Mouse (Mus musculus) embryonic facial prominence, embryonic 11.5 days (tissue): ENCODE data around the gene Wipf2. TPM values are rescaled to one million over a fixed set of nuclear protein-coding genes. Genes with fewer than 3 reads are reported as not detected.

ENCODE experiments used
- ATAC-seq: fragments of 200-750 bp; cut with Nextera tagmentation; replicated peaks from 2 replicates; pipeline ENCODE4 v1.8.0; 2017; ENCODE audit warnings: low read depth; ENCODE audit not compliant: insufficient number of reproducible peaks, low FRiP score, low TSS enrichment
- DNase-seq: peaks from one replicate; pipeline ENCODE4 v3.0.0-alpha.2; 2015; ENCODE audit warnings: low spot score
- H3K27ac ChIP-seq: fragments of 300-500 bp; sonication (generic); replicated peaks from 2 replicates; pipeline ENCODE4 v1.5.1; 2014; ENCODE audit warnings: mild to moderate bottlenecking, low read depth, low read length, control low read depth
- H3K27me3 ChIP-seq: fragments of 300-500 bp; sonication (generic); 2 replicates; pipeline ENCODE4 v1.6.1; 2014; ENCODE audit warnings: mild to moderate bottlenecking, low read length, moderate library complexity, mixed read lengths; ENCODE audit not compliant: control insufficient read depth, insufficient read depth
- H3K36me3 ChIP-seq: fragments of 300-500 bp; sonication (generic); replicated peaks from 2 replicates; pipeline ENCODE4 v1.6.1; 2014; ENCODE audit warnings: low read depth, mild to moderate bottlenecking, low read length, moderate library complexity, mixed read lengths; ENCODE audit not compliant: control insufficient read depth, insufficient read depth
- H3K4me1 ChIP-seq: fragments of 300-500 bp; sonication (generic); 2 replicates; pipeline ENCODE4 v1.6.1; 2014; ENCODE audit warnings: low read length, mixed read lengths; ENCODE audit not compliant: control insufficient read depth, insufficient read depth
- H3K4me2 ChIP-seq: fragments of 300-500 bp; sonication (generic); 2 replicates; pipeline ENCODE4 v1.6.1; 2014; ENCODE audit warnings: low read depth, mild to moderate bottlenecking, control low read depth, low read length, moderate library complexity
- H3K4me3 ChIP-seq: fragments of 300-500 bp; sonication (generic); 2 replicates; pipeline ENCODE4 v1.5.1; 2014; ENCODE audit warnings: low read depth, low read length, control low read depth
- H3K9ac ChIP-seq: fragments of 300-500 bp; sonication (generic); replicated peaks from 2 replicates; pipeline ENCODE4 v1.6.1; 2014; ENCODE audit warnings: mild to moderate bottlenecking, control low read depth, low read length
- H3K9me3 ChIP-seq: fragments of 300-500 bp; sonication (generic); replicated peaks from 2 replicates; pipeline ENCODE4 v1.6.1; 2016; ENCODE audit warnings: mild to moderate bottlenecking, low read length, inconsistent platforms, mixed read lengths; ENCODE audit not compliant: control insufficient read depth
- WGBS: fragments of 180-500 bp; shearing (Covaris S2); extraction: QIAGEN DNeasy Blood & Tissue Kit; methylation state at CpG from one replicate; pipeline ENCODE4 v1.1.7; 2014; 5-methylcytosine and 5-hydroxymethylcytosine counted together
- polyA plus RNA-seq: library from polyadenylated mRNA; unstranded; fragments of >200 nt; fragmentation: Nextera tagmentation; extraction: Ambion mirVana; gene quantifications from 2 replicates; pipeline ENCODE4 v1.2.1, GENCODE M21; 2014

Gene Wipf2
- polyA plus RNA-seq, 1 experiment from 2014 or later = 4.6 TPM

DNA sequence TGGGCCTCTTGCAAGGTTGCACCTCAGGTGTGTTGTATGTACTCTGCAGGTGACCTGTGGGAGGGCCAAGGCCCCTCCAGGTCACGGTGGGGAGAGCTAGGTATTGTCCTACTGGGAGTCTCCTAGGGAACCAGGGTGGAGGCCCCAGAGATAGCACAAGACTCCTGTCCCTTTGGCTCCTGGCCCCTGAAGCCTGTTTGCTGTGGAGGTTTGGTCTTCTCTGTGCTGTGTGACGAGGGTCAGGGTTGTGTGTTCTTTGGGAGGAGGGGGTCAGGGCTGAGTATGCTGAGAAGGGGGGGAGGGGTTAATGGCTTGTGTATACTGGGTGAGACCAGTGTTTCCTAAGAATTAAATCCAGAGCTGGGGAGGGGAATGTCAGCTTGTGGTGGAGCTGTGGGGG, 89.9 kb downstream of the Wipf2 start:
- no peak for ATAC-seq
- H3K9ac ChIP-seq = no peak overlapping the region
- 6% methylated on average over 2 of the region's 2 CpGs for WGBS
- peaks cover 2% of the 10 kb centered on the region for H3K36me3 ChIP-seq
- H3K4me1 ChIP-seq = peaks cover 14% of the 10 kb centered on the region
- no peaks in the 10 kb centered on the region for H3K27me3 ChIP-seq
- DNase-seq = no peak
- no peak overlapping the region for H3K4me3 ChIP-seq
- H3K9me3 ChIP-seq = no peaks in the 10 kb centered on the region
- H3K27ac ChIP-seq = no peak overlapping the region
- no peak overlapping the region for H3K4me2 ChIP-seq

GRCm38 (mm10) chr11:98953835-98954320, 90.4 kb downstream of the Wipf2 start:
- Histone ChIP-seq H3K4me1 (peaks cover 14% of the 10 kb centered on the region), H3K9ac (0 out of 2 replicates have a peak overlapping the region, but pooled peaks have one; percentile 9), H3K4me2 (no peak overlapping the region), H3K27ac (no peak overlapping the region), H3K27me3 (no peaks in the 10 kb centered on the region), H3K4me3 (no peak overlapping the region), H3K9me3 (no peaks in the 10 kb centered on the region), H3K36me3 (peaks cover 2% of the 10 kb centered on the region)
- ATAC-seq (no peak), DNase-seq (no peak)
- 24% methylated on average over 13 of the region's 13 CpGs for WGBS

GRCm38 (mm10) chr11:98954373-98954772, 90.9 kb downstream of the Wipf2 start:
- ATAC-seq = peak; percentile 46

More at GRCm38 (mm10) chr11:98954373-98954772, 90.9 kb downstream of the Wipf2 start:
- H3K4me3 ChIP-seq = no peak overlapping the region
- H3K9me3 ChIP-seq = no peaks in the 10 kb centered on the region
- H3K36me3 ChIP-seq = peaks cover 2% of the 10 kb centered on the region
- peak; percentile 82 for DNase-seq
- 5% methylated on average over 10 of the region's 10 CpGs for WGBS
- H3K4me2 ChIP-seq = peak overlapping the region; percentile 29
- H3K27me3 ChIP-seq = no peaks in the 10 kb centered on the region
- H3K27ac ChIP-seq = peak overlapping the region; percentile 75
- H3K9ac ChIP-seq = peak overlapping the region; percentile 9; the same call in 1 of the 2 replicates
- peaks cover 18% of the 10 kb centered on the region for H3K4me1 ChIP-seq

Other genes starting within 250 kb of the Wipf2 start
- 0.83 and 1.2 TPM in 2 replicates for gene Gm12355, start 238.0 kb upstream of the Wipf2 start, polyA plus RNA-seq
- not detected in 2 replicates for gene Gsdma3, start 237.3 kb upstream of the Wipf2 start, polyA plus RNA-seq
- gene Gsdma2, start 216.9 kb upstream of the Wipf2 start, polyA plus RNA-seq = not detected in 2 replicates
- 0.07 TPM in 1 of 2 replicates, not detected in the other for gene Gsdma, start 199.3 kb upstream of the Wipf2 start, polyA plus RNA-seq
- gene Psmd3, start 181.1 kb upstream of the Wipf2 start, polyA plus RNA-seq = 141 and 153 TPM in 2 replicates
- not detected in 2 replicates for gene Csf3, start 162.4 kb upstream of the Wipf2 start, polyA plus RNA-seq
- 54.8 and 55.1 TPM in 2 replicates for gene Med24, start 134.2 kb upstream of the Wipf2 start, polyA plus RNA-seq
- gene Thra, start 123.0 kb upstream of the Wipf2 start, polyA plus RNA-seq = 19.7 and 20.3 TPM in 2 replicates
- gene Nr1d1, start 88.3 kb upstream of the Wipf2 start, polyA plus RNA-seq = 0.69 and 1.2 TPM in 2 replicates
- 20.2 and 22.0 TPM in 2 replicates for gene Msl1, start 68.1 kb upstream of the Wipf2 start, polyA plus RNA-seq
- gene Casc3, start 58.7 kb upstream of the Wipf2 start, polyA plus RNA-seq = 41.9 and 44.3 TPM in 2 replicates
- gene Rapgefl1, start 26.9 kb upstream of the Wipf2 start, polyA plus RNA-seq = 1.1 TPM in 2 replicates
- gene Cdc6, start 44.2 kb downstream of the Wipf2 start, polyA plus RNA-seq = 55.4 and 57.1 TPM in 2 replicates
- 32.7 and 40.2 TPM in 2 replicates for gene Rara, start 64.2 kb downstream of the Wipf2 start, polyA plus RNA-seq
- gene Gjd3, start 119.4 kb downstream of the Wipf2 start, polyA plus RNA-seq = 0.25 and 0.43 TPM in 2 replicates
- gene Top2a, start 160.6 kb downstream of the Wipf2 start, polyA plus RNA-seq = 397 and 439 TPM in 2 replicates
- 477 and 548 TPM in 2 replicates for gene Igfbp4, start 177.6 kb downstream of the Wipf2 start, polyA plus RNA-seq
- gene Tns4, start 225.7 kb downstream of the Wipf2 start, polyA plus RNA-seq = 0.22 and 0.86 TPM in 2 replicates